Mouse (Mus musculus) spleen, postnatal 36 days (tissue): ENCODE measurements around the gene Pak3.

Experiments used
- DNase-seq, 2 experiments: peaks; one replicate each; pipeline ENCODE4 v3.0.0; 2022; ENCODE audit warnings: low spot score in 2 of 2, mixed read lengths in 1 of 2

Gene Pak3

DNA sequence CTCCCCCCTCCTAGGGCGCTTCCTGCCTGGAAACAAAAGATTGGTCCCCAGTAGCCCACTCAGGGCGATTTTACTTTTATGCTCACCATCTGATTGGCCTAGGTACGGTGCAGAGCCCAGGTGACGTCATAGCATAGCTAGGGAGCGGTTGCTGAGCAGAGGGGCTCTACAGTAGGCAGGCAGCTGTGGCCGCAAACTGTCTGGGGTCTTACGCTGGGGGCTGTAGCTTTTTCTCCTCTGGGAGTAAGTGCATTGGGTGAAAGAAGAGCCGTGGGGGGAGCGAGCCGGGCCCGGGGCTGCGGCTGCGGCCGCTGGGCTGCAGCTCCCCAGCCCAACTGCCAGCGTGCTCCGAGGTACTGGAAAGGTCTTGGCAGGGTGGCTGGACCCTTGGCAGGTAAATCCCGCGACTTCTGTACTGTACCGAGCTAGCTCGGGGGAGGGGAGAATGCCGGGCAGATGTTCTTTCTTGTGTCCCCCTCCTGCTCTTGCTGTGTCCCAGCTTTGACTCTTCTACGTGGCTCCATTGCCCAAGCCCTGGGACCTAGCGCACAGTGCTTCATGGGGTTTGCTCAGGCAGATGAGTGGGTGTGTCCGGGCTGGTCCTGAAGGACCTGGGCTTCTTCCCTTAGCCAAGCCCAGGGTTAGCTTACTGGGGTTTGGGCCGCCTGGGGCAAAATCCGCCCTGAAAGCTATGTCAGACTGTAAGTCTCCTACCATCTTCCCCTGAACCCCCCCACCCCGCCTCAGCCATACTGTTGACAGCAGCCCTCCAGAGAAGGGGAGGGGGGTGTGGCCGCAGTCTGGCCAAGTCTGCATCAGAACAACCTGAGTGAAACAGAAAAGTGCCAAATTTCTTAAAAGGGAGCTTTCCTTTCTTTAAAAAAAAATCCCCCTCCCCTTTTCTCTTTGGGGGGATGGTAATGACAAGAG is 146.1 kb downstream of the Pak3 start:
- no peak for DNase-seq

DNA sequence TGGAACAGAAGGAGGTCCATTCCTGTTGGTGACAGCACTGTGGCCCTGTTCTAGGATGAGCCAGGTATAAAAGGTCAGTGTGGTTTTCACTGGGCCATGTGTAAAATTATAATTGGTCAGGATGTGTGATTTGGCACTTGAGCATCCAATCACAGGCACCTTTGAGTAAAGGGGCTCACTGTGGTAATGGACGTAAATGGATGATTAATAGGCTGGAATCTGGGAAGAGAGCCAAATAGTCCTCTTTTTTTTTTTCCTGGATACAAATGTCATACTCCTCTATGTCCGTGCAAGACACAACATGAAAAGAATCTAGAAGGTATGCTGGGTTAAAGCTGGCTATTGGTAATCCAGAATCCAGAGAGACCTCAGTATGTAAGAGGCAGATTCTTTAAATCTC is 147.4 kb downstream of the Pak3 start:
- no peak for DNase-seq

DNA sequence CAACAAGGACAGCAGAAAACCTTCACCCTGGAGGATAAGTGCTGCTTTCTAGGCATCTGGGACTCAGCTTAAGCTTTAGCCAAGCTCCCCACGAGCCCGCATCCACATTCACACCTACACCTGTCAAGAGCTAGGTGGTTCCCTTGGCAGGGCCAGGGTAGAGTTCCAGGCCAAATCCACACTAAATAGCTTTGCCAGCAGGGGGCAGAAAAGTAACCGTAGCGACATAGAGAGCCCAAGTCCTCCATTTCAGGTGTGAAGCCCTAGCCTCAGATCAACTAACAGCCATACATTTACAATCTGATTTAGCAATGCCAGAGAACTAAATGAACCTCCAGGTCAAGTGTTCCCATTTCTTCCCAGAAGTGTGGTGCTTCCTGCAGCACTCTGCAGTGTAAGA is 148.6 kb downstream of the Pak3 start:
- DNase-seq: no peak

DNA sequence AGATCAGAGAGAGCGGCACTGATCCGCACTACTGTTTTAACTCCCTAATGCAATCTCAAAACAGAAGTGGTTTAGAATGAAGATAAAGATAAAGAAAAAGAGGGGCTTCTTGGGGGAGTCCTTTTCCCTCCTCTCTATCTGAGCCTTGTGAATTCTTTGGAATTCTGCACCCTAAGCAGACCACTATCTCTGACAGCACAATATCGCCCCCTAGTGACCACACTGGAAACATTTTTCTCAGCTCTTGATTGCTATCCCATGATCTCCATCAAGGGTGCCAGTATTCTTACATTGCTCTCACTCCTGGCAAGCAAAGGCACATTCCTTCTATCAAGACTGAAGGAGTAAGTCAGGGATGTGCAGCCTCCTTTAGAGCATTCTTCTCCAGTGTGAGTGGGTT is 149.9 kb downstream of the Pak3 start:
- DNase-seq: no peak

DNA sequence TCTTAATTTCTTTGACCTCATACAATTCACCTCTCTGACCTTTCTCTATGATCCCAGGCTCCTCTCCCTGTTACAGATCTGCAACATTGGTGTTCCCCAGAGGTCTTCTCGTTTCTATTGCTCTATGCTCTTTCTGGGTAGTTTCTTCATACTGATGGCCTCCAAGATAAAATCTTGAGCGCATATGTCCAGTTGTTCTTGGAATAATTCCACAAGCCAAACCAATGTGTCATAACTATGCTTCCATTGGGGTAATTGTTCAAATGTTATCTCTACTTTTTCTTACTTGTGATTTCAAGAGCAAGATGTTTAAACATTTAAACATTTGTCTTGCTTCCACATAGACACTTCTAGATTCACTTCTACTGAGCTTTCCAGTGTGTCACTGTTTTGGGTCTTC is 160.2 kb downstream of the Pak3 start:
- no peak for DNase-seq

DNA sequence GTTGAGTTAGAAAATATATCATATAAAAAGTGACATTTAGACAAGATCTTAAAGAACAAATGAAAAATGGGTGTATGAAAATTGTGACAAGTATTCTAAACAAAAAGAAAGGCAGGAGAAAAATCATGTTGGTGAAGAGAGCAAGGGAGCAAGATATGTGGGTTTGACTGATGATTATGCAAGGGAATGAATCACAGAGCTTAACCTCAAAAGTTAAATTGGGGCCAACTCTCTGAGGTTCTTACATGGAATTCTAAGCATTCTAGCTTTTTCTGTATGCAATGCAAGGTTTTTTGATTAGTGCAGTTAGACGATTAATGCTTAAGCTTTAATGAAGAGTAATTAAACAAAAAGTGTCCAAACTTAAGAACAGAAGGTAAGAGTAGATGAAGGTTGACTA is 203.9 kb downstream of the Pak3 start:
- no peak for DNase-seq

DNA sequence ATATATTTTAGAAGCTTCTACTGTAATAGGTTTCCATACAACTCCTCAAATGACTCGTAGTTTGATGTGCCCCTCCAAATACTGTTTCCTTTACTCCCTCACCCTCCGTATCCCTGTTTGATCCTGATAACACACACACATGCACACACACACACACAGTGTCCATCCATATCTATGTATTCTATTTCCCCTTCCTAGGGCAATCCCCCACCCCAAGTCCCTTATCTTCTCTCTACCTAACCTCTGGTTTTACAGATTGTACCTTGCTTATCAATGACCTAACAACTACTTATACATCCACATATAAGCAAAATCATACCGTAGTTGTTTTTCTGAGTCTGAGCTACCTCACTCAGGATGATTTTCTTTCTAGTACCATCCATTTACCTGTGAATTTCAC is 207.0 kb downstream of the Pak3 start:
- no peak for DNase-seq

DNA sequence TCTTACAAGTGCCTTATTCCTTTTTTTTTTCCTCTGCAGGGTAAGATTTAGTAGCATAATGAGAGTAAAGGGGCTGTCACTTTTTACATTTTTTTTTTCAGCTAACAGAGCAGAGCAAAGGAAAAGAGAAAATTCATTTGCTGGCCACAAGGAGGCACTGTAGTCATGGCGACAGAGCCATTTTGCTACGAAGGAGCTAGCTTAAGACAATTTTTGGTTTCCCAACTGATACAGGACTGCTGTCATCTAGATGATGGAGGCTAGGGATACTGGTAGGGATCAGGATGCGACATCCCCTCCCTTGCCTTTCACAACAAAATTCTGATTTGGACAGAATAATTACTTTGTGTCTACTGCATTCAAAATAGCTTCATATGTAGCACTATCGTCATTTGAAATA is 217.6 kb downstream of the Pak3 start:
- no peak for DNase-seq

DNA sequence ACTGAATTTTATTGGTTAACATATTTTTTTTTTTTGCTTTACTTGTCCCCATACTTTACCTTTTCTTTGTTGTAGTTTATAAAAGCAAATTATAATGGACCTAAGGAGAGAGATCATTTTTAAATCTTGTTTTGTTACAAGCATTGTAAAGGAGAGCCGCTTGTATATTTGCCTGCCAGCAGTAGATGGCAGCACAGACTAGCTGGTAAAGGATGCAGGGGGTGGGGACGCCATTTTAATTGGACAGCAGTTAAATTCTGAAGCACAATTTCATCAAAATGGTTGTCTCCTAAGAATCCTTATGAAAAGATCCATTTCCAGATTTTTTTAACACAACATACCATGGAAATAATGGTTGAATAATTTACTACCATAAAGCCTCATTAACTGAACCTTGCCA is 220.8 kb downstream of the Pak3 start:
- no peak for DNase-seq

DNA sequence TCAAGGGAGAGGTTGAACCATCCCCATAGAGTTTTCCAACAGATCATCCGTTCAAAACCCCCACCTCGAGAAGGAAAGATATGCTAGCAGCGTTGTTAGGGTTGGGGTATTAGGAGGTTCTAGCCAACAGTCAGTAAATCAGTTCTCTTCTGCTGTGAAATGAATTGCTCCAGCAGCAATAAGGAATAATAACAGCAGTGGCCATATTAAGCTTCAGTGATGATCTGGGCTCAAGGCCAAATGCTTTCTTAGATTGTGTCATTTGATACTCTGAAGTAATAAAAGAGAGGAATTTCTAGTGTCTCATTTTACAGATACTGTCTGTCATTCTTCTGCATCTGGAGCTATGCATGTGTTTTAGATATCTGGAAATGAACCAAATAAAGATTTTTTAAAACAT is 244.2 kb downstream of the Pak3 start:
- DNase-seq: no peak

DNA sequence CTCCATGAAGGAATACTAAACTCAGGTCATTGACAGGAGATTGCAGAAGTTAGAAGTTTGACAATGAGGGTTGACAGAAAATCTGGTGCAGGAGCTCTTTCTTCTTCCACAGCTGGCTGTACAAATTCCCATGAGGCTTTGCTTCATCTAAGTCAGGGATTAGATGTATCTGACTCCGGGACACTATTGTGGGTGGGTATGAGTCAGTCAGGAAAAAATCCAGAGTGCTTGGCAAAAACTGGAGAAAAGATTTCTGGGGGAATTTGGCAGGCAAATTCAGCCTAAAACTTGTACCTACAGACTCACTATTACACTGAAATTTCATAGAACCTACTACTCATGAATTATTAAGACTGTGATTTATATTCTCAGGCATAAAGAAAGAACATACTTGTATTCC is 297.6 kb downstream of the Pak3 start:
- no peak for DNase-seq

DNA sequence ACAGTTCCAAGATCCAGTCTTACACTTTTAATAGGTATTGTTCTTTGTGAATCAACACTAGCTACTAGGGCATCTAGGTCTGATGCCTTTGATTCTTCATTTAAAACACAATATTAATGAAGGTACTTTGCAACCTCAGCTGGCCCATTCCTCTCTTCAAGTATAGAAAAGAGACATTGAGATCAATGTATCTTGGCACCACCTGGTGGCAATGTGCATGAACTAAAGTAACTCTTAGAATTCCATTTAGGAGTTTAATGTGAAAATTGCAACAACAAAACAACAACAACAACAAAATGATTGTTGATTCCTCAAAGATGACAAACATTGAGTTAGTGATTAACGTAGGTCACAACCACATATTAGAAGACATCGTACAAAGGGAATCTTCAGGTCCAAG is 300.6 kb downstream of the Pak3 start:
- DNase-seq: no peak

DNA sequence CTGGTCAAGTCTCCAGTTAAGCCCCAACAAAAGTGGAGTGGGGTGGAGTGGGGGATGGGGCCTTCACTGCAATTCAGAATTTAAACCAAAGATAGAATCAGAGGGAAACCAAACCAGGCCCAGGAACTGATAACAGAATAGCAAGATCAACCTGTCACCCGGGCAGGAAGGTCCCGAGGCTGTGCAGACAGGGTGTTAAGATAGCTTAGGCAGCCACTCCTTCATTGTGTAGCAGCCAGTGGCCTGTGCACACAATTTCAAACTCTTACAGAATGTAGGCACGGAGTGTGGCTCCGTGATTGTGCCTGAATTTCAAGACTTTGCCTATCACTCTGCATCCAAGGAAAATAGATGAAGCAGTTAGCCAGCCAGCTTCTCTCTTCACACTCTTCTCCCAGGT is 308.1 kb downstream of the Pak3 start:
- no peak for DNase-seq

DNA sequence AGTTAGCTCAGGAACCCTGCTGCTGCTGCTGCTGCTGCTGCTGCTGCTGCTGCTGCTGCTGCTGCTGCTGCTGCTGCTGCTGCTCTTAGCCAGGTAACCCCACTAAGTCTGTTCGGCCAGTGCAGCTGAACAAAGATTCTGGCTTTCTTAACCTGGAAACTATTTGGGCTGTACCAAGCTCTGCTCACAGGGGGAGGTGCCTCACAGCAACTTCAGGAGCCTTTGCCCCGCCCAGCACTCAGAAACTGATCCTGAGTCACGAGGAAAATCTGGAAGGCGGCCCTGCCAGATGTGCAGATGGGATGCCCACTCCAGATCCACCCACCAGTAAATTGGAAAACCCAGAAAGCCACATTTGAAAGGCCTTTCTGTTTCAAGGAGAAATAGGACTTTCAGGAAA is 308.8 kb downstream of the Pak3 start, which contains the start of gene Capn6:
Gene Capn6 (minus strand): TSS at position 203 of the 400 bp plus-strand sequence.
- no peak for DNase-seq

DNA sequence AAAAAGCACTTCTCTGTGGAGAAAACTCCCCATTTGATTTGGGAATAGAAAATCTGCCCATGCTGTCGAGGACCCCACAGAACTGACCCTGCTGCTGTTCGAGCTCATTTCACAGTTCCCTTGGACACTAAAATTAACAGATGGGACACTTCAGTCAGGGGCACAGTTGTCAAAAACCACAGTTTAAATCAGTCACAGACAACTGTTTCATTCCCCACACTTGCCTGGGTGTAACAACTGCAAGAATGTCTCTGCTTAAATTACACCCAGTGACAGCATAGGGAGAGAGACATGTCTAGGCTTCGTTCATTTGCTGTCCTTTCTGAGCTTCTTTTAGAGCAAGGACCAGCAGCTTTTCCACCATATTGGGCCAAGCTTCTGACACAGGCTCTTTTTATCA is 328.2 kb downstream of the Pak3 start:
- DNase-seq: no peak
